Mouse (Mus musculus): ENCODE results near the gene Gm17689. TPM values are rescaled to one million over a fixed set of nuclear protein-coding genes. Genes with fewer than 3 reads are reported as not detected.

Gm17689 gene
- polyA plus RNA-seq (2014; fragmentation: Nextera tagmentation; extraction: Ambion mirVana) = not detected in 2 replicates

DNA sequence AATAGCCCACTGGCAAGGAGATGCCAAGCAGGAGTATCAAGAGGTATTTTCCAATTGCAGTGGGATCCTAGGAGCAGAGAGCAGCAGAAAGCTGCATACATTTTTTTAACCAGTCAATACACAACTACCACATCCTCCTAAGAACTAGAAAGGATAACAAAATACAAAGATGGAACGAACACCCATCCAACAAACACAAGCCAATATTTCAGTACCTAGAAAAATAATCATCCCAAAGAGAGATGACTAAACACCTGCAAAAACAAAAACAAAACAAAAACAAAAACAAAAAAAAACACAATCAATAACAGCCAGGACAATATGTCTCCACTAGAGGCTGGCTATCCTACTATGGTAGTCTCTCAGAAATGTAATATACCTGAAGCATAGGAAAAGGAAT lies at the start of gene Gm17689:
Gene Gm17689 (minus strand): TSS at position 101 of the 400 bp plus-strand sequence.
- Histone ChIP-seq H3K27ac (replicated peaks in 1 of 2; ENCODE audit: control insufficient read depth in 1 of 2, insufficient read depth in 1 of 2, low read depth in 2 of 2, low read length in 2 of 2) (no peak within 1 kb of the TSS), H3K36me3 (ENCODE audit: control insufficient read depth, insufficient read depth, low read length) (no peaks in the 10 kb centered on the region), H3K4me3 (ENCODE audit: control insufficient read depth in 1 of 2, insufficient read depth in 1 of 2, low read depth in 1 of 2, low read length in 2 of 2) (no peak within 1 kb of the TSS), H3K9me3 (ENCODE audit: control insufficient read depth, low read length) (peaks cover 23% of the 10 kb centered on the region; the same call in 1 of the 2 replicates), H3K4me1 (ENCODE audit: control insufficient read depth in 2 of 2, insufficient read depth in 2 of 2, low read length in 2 of 2) (no peaks in the 10 kb centered on the region), H3K27me3 (ENCODE audit: control insufficient read depth, insufficient read depth, low read length) (no peaks in the 10 kb centered on the region), H3K4me2 (ENCODE audit: low read length) (no peak within 1 kb of the TSS), H3K9ac (ENCODE audit: low read length) (no peak within 1 kb of the TSS)
- WGBS = 69% methylated on average over 1 of the region's 1 CpGs
- no peak for ATAC-seq (ENCODE audit: insufficient number of reproducible peaks, insufficient read depth, low FRiP score, low read depth)

DNA sequence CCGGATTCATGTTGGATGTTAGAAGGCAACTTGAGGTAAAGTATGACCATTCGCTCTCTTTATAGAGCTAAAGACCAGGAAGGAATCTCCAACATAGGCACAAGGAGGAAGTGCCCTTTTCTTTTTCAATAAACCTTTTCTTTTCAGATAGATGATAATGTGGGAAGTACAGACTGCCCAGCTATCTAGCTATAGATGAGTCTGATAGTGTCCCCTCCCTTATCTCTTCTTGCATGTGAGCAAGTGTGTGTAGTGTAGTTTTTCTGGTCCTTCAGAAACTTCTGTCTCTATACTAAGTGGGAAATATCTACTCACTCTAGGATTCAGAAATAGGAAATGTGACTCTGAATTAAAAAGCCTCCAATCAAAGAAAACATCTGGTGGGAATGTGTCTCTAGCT lies 40.6 kb downstream of the Gm17689 start, which contains the start of gene Gm5615:
Gene Gm5615 (minus strand): TSS at position 101 of the 400 bp plus-strand sequence.
- Histone ChIP-seq H3K9ac (ENCODE audit: low read length) (no peak within 1 kb of the TSS), H3K4me1 (ENCODE audit: control insufficient read depth in 2 of 2, insufficient read depth in 2 of 2, low read length in 2 of 2) (no peaks in the 10 kb centered on the region), H3K9me3 (ENCODE audit: control insufficient read depth, low read length) (peaks cover 10% of the 10 kb centered on the region; the same call in 1 of the 2 replicates), H3K27ac (replicated peaks in 1 of 2; ENCODE audit: control insufficient read depth in 1 of 2, insufficient read depth in 1 of 2, low read depth in 2 of 2, low read length in 2 of 2) (no peak within 1 kb of the TSS), H3K4me3 (ENCODE audit: control insufficient read depth in 1 of 2, insufficient read depth in 1 of 2, low read depth in 1 of 2, low read length in 2 of 2) (no peak within 1 kb of the TSS), H3K4me2 (ENCODE audit: low read length) (no peak within 1 kb of the TSS), H3K36me3 (ENCODE audit: control insufficient read depth, insufficient read depth, low read length) (no peaks in the 10 kb centered on the region), H3K27me3 (ENCODE audit: control insufficient read depth, insufficient read depth, low read length) (no peaks in the 10 kb centered on the region)
- ATAC-seq (ENCODE audit: insufficient number of reproducible peaks, insufficient read depth, low FRiP score, low read depth) = no peak
- WGBS = 80% methylated on average over 2 of the region's 2 CpGs

Other genes starting within 250 kb of the Gm17689 start
- gene Gm7257, start 150.8 kb downstream of the Gm17689 start, polyA plus RNA-seq (2014; fragmentation: Nextera tagmentation; extraction: Ambion mirVana) = not detected in 2 replicates
- gene Gm9513, start 107.0 kb downstream of the Gm17689 start, polyA plus RNA-seq (2014; fragmentation: Nextera tagmentation; extraction: Ambion mirVana) = not detected in 2 replicates
- not detected in 2 replicates for gene Gm5615, start 40.7 kb downstream of the Gm17689 start, polyA plus RNA-seq (2014; fragmentation: Nextera tagmentation; extraction: Ambion mirVana)
- gene A630095E13Rik, start 60.7 kb upstream of the Gm17689 start, polyA plus RNA-seq (2014; fragmentation: Nextera tagmentation; extraction: Ambion mirVana) = not detected in 2 replicates
- gene Acrv1, start 110.6 kb upstream of the Gm17689 start, polyA plus RNA-seq (2014; fragmentation: Nextera tagmentation; extraction: Ambion mirVana) = not detected in 2 replicates
- 20.1 and 20.3 TPM in 2 replicates for gene Chek1, start 144.4 kb upstream of the Gm17689 start, polyA plus RNA-seq (2014; fragmentation: Nextera tagmentation; extraction: Ambion mirVana)
- gene Stt3a, start 185.0 kb upstream of the Gm17689 start, polyA plus RNA-seq (2014; fragmentation: Nextera tagmentation; extraction: Ambion mirVana) = 116 and 130 TPM in 2 replicates
- 39.5 and 39.7 TPM in 2 replicates for gene Ei24, start 214.8 kb upstream of the Gm17689 start, polyA plus RNA-seq (2014; fragmentation: Nextera tagmentation; extraction: Ambion mirVana)
- gene Fez1, start 239.2 kb upstream of the Gm17689 start, polyA plus RNA-seq (2014; fragmentation: Nextera tagmentation; extraction: Ambion mirVana) = 0.90 and 2.0 TPM in 2 replicates